Mouse (Mus musculus): ENCODE measurements at regions not wholly inside any gene's neighbourhood (a gene's known extent, or its start where the extent isn't known, plus 50 kb on each side); places are given as distances from the start of the nearest gene placed in this dataset.

DNA sequence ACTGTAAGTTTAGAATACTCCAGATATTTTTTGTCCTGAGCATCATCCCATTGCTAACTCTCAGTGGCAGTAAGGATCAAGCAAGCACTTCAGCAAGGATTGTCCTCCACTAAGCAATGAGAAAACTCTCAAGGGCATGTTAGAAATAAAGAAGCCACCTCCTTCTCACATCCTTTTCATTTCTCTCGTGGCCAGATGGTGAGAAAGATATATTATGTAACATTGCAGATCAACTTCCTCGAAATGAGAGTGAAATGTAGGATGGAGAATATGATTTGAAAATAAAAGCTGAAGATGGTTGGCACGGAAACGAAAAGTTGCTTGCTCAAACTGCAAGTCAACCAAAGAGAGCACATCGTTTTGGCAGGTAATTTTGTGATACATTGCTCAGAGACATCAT lies 1417.8 kb downstream of the Stim2 start:
- TF ChIP-seq POLR2A (IDR thresholded peaks at IDR 0.05; ENCODE audit: extremely low read depth, insufficient read depth, low read length) = no peak
- TF ChIP-seq CTCF (IDR thresholded peaks at IDR 0.05; ENCODE audit: extremely low read depth, insufficient read depth, low read length) = no peak
- no peak overlapping the region for H3K4me3 ChIP-seq (ENCODE audit: insufficient read depth, low read length)
- no peak overlapping the region for H3K27ac ChIP-seq (ENCODE audit: insufficient read depth, low read length)
- H3K4me1 ChIP-seq (ENCODE audit: control insufficient read depth, insufficient read depth, low read length) = no peaks in the 10 kb centered on the region

DNA sequence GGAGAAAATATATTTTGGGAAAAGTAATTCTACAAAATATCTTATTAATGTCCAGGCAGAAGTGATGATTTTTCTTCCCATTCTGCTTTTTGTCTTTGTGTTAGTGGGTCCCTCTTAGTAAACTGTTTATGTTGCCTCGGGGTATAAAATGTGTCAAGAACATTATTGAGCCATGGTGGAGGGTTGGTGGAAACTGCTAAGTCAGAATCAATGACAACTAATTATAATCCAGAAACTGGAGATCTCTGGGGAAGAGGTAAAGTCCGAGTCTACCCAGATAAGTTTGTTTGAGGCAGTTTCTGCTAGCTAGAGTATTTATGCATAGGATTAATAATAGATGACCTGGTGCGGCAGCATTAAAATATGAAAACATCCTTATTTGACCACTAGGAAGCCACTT lies 1440.9 kb downstream of the Stim2 start:
- H3K4me1 ChIP-seq (ENCODE audit: control insufficient read depth, insufficient read depth, low read length) = no peaks in the 10 kb centered on the region
- TF ChIP-seq POLR2A (IDR thresholded peaks at IDR 0.05; ENCODE audit: extremely low read depth, insufficient read depth, low read length) = no peak
- no peak for TF ChIP-seq CTCF (IDR thresholded peaks at IDR 0.05; ENCODE audit: extremely low read depth, insufficient read depth, low read length)
- no peak overlapping the region for H3K4me3 ChIP-seq (ENCODE audit: insufficient read depth, low read length)
- no peak overlapping the region for H3K27ac ChIP-seq (ENCODE audit: insufficient read depth, low read length)

DNA sequence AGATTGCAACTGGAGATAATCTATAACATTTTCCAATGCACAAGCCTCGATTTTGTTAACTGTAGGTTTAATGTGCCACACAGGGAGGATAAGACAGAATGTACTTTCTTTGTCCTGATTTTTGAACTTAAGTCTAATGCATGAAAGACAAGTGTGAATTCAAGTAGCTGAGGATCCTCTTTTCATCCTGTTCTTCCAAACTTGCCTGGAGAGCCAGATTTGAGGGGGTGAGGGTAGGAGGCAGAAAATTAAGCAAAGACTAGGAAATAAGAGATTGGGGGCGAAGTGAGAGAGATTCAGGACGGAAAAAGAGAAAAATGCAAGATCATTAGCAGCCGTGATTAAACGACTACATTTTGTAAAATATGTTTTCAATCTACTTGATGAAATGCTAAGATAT lies 1450.8 kb downstream of the Stim2 start:
- Histone ChIP-seq H3K4me3 (ENCODE audit: insufficient read depth, low read length) (no peak overlapping the region), H3K4me1 (ENCODE audit: control insufficient read depth, insufficient read depth, low read length) (no peaks in the 10 kb centered on the region), H3K27ac (ENCODE audit: insufficient read depth, low read length) (no peak overlapping the region)
- TF ChIP-seq POLR2A (IDR thresholded peaks at IDR 0.05; ENCODE audit: extremely low read depth, insufficient read depth, low read length) (no peak), CTCF (IDR thresholded peaks at IDR 0.05; ENCODE audit: extremely low read depth, insufficient read depth, low read length) (no peak)
